ENCODE assay signal across 9 mouse cellular contexts in the genomic region with DNA sequence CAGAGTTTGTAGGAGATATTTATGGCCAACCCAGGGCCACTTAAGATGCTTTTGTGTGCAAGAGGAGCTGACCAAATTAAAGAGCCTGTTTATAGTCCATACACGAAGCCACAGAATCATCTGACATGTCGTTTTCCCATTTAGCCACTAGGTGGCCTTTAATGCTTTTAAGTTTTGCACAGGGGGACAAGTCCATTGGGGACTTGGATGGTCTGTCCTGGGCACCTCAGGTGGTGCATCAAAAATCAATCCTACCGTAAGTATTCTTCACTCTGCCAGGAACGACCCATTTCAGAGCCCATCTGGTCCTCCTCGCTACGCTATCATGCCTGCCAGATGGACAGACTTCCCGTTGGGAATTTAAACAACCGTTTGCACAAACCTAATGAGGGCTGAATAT. TPM values are rescaled to one million over a fixed set of nuclear protein-coding genes. Genes with fewer than 3 reads are reported as not detected.
DNase-seq lines count a peak whose midpoint lies in the region; ATAC-seq lines count a peak whose summit lies in the region.
"Had no signal": no experiment of that assay in that cellular context is flagged by ENCODE, and none has a peak within 500 bp of the region (broad histone marks: within the 10 kb centered on the region; RNA-seq: fewer than 3 reads in every experiment).

No protein-coding gene starts in this region.

- H3K9me3 ChIP-seq in liver, embryonic 11.5 days (ENCODE audit: control insufficient read depth, low read length) = no peaks in the 10 kb centered on the region
- H3K9me3 ChIP-seq in embryonic facial prominence, embryonic 11.5 days (replicated peaks; ENCODE audit: control insufficient read depth, low read length) = no peaks in the 10 kb centered on the region
- H3K9me3 ChIP-seq: stomach, embryonic 15.5 days had no signal

- H3K4me3 ChIP-seq in liver, embryonic 11.5 days (ENCODE audit: low read depth, low read length) = no peak overlapping the region
- H3K4me3 ChIP-seq in embryonic facial prominence, embryonic 11.5 days (ENCODE audit: low read depth, low read length) = no peak overlapping the region
- H3K4me3 ChIP-seq: stomach, embryonic 15.5 days had no signal

- H3K4me1 ChIP-seq in liver, embryonic 11.5 days (replicated peaks; ENCODE audit: control insufficient read depth, insufficient read depth, low read length) = no peaks in the 10 kb centered on the region; the same call in 1 of the 2 replicates
- no peaks in the 10 kb centered on the region for H3K4me1 ChIP-seq in embryonic facial prominence, embryonic 11.5 days (ENCODE audit: control insufficient read depth, insufficient read depth, low read length)
- H3K4me1 ChIP-seq: stomach, embryonic 15.5 days had no signal

- H3K36me3 ChIP-seq in liver, embryonic 11.5 days (ENCODE audit: control insufficient read depth, insufficient read depth, low read length) = no peaks in the 10 kb centered on the region
- no peaks in the 10 kb centered on the region for H3K36me3 ChIP-seq in embryonic facial prominence, embryonic 11.5 days (replicated peaks; ENCODE audit: control insufficient read depth, insufficient read depth, low read depth, low read length)
- H3K36me3 ChIP-seq: stomach, embryonic 15.5 days had no signal

- no peak overlapping the region for H3K4me2 ChIP-seq in liver, embryonic 11.5 days
- no peak overlapping the region for H3K4me2 ChIP-seq in embryonic facial prominence, embryonic 11.5 days (ENCODE audit: low read depth, low read length)
- H3K4me2 ChIP-seq: stomach, embryonic 15.5 days had no signal

- H3K9ac ChIP-seq in liver, embryonic 11.5 days (ENCODE audit: low read depth, low read length) = no peak overlapping the region
- no peak overlapping the region for H3K9ac ChIP-seq in embryonic facial prominence, embryonic 11.5 days (replicated peaks; ENCODE audit: low read length)
- H3K9ac ChIP-seq: stomach, embryonic 15.5 days had no signal

- WGBS in liver, embryonic 11.5 days = 31% methylated on average over 8 of the region's 8 CpGs
- WGBS in embryonic facial prominence, embryonic 11.5 days = 29% methylated on average over 8 of the region's 8 CpGs

- DNase-seq in liver, embryonic 11.5 days (ENCODE audit: low spot score) = no peak
- DNase-seq in liver (no peak), adipocyte (ENCODE audit: low spot score) (peak; percentile 77)
- peak; percentile 79 for DNase-seq in embryonic facial prominence, embryonic 11.5 days (ENCODE audit: low spot score)
- peak; percentile 84 for DNase-seq in induced T-regulatory cell, adult 2 months (ENCODE audit: low read depth)
- peak; percentile 18 for DNase-seq in yolk sac, embryonic 10.5 days (ENCODE audit: low spot score)
- DNase-seq in ovary, postnatal 10 days (ENCODE audit: low spot score) = no peak

- H3K27ac ChIP-seq in liver, embryonic 11.5 days (ENCODE audit: low read depth, low read length) = no peak overlapping the region
- H3K27ac ChIP-seq in embryonic facial prominence, embryonic 11.5 days (replicated peaks; ENCODE audit: low read depth, low read length) = no peak overlapping the region
- H3K27ac ChIP-seq: stomach, embryonic 15.5 days had no signal

- ATAC-seq in liver, embryonic 11.5 days (replicated peaks; ENCODE audit: low FRiP score) = 0 out of 2 replicates have a peak, but pooled peaks have one; percentile 34
- no peak for ATAC-seq in embryonic facial prominence, embryonic 11.5 days (replicated peaks; ENCODE audit: insufficient number of reproducible peaks, low FRiP score, low TSS enrichment, low read depth)
- ATAC-seq in megakaryocyte-erythroid progenitor cell, adult 5-6 weeks (replicated peaks; ENCODE audit: low FRiP score, low TSS enrichment, poor library complexity, severe bottlenecking) = peak; percentile 90

- no peaks in the 10 kb centered on the region for H3K27me3 ChIP-seq in liver, embryonic 11.5 days (replicated peaks; ENCODE audit: control insufficient read depth, insufficient read depth, low read length)
- no peaks in the 10 kb centered on the region for H3K27me3 ChIP-seq in embryonic facial prominence, embryonic 11.5 days (ENCODE audit: control insufficient read depth, insufficient read depth, low read length)
- H3K27me3 ChIP-seq: stomach, embryonic 15.5 days had no signal

RNA-seq across cellular contexts. Expression of gene Trp53bp2, which starts 32.8 kb away (rescaled TPM):
- polyA plus RNA-seq in liver, embryonic 11.5 days (2014; fragmentation: Nextera tagmentation; extraction: Ambion mirVana) = 12.3 and 14.0 TPM in 2 replicates
- 40.2 and 42.5 TPM in 2 replicates for polyA plus RNA-seq in embryonic facial prominence, embryonic 11.5 days (2014; fragmentation: Nextera tagmentation; extraction: Ambion mirVana)
- total RNA-seq in megakaryocyte-erythroid progenitor cell, adult 5-6 weeks (2014; fragmentation: Nextera tagmentation) = 8.2 and 8.8 TPM in 2 replicates
- total RNA-seq in megakaryocyte-erythroid progenitor cell, adult 5-6 weeks (2017) = 6.2 and 7.5 TPM in 2 replicates

RNA-seq across cellular contexts. Expression of gene Fbxo28, which starts 34.8 kb away (rescaled TPM):
- polyA plus RNA-seq in liver, embryonic 11.5 days (2014; fragmentation: Nextera tagmentation; extraction: Ambion mirVana) = 14.8 and 18.0 TPM in 2 replicates
- 29.6 and 31.8 TPM in 2 replicates for polyA plus RNA-seq in embryonic facial prominence, embryonic 11.5 days (2014; fragmentation: Nextera tagmentation; extraction: Ambion mirVana)
- total RNA-seq in megakaryocyte-erythroid progenitor cell, adult 5-6 weeks (2014; fragmentation: Nextera tagmentation) = 11.7 and 17.2 TPM in 2 replicates
- 9.4 and 14.8 TPM in 2 replicates for total RNA-seq in megakaryocyte-erythroid progenitor cell, adult 5-6 weeks (2017)

Comparison
In these comparisons a context has a peak if more than half of its experiments do, and no peak if none do; other contexts are left out.
1. DNase-seq: peak in adipocyte (single experiment), embryonic facial prominence, embryonic 11.5 days (single experiment), induced T-regulatory cell, adult 2 months (single experiment) and yolk sac, embryonic 10.5 days (single experiment); none in liver, embryonic 11.5 days (single experiment), liver (single experiment) and ovary, postnatal 10 days (single experiment).